Mouse (Mus musculus) cerebral cortex, adult 2 months (tissue): ENCODE data around the gene Itfg1.

ENCODE experiments used
- WGBS: fragments of 180-500 bp; shearing (Covaris S2); methylation state at CpG from one replicate; pipeline ENCODE4 v1.1.7; 2018; 5-methylcytosine and 5-hydroxymethylcytosine counted together

Itfg1 gene

DNA sequence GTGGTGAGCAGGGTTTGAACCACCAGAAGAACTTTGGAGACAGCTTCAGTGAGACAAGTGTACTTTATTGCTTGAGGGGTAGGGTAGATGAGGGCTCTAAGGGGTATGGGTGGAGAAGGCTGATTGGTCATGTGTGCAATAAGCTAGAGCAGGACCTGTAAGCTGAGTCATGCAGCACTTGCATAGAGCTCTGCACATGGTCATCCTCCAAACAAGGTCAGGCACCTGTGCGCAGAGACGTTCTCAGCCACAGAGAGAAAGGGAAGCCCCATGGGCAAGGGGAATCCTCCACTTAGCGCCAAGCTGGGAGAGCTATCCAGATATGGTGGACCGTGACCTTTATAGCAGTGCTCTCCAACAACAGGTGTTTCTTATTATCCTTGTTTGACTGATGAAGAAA is 124.0 kb downstream of the Itfg1 start:
- 99% methylated on average over 4 of the region's 4 CpGs for WGBS

DNA sequence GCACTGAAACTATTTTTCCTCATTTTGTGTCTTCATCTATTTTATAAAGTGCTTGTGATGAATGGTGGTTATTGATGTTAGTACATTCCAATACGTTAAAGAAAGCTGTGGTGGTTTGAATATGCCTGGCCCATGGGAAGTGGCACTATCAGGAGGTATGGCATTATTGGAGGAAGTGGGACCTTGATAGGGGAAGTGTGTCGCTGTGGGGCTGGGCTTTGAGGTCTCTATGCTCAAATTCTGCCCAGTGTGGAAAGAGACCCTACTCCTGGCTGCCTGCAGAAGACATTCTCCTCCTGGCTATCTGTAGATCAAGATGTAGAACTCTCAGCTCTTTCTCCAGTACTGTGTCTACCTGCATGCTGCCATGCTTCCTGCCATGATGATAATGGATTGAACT is 133.7 kb downstream of the Itfg1 start:
- 84% methylated on average over 2 of the region's 2 CpGs for whole genome bisulfite sequencing

GRCm38 (mm10) chr8:85700751-85701351 is 139.9 kb downstream of the Itfg1 start, which contains the start of gene Neto2:
TSS of gene Neto2 (minus strand) at chr8:85700924.
- WGBS = 3% methylated on average over 59 of the region's 65 CpGs

GRCm38 (mm10) chr8:85700101-85700750 is 140.5 kb downstream of the Itfg1 start:
- 2% methylated on average over 80 of the region's 84 CpGs for WGBS

- WGBS = 1% methylated on average over 6 of the region's 6 CpGs
Observed at GRCm38 (mm10) chr8:85699051-85699450, 141.7 kb downstream of the Itfg1 start.
